Mouse (Mus musculus) bone marrow macrophage, adult 2 months (primary cell): ENCODE measurements around the gene Vamp8. TPM values are rescaled to one million over a fixed set of nuclear protein-coding genes. Genes with fewer than 3 reads are reported as not detected.

ENCODE experiments used
- H3K27ac ChIP-seq: 2 replicates; pipeline ENCODE4 v1.5.1; 2012; ENCODE audit warnings: low read depth, low read length; ENCODE audit not compliant: insufficient read depth
- H3K4me1 ChIP-seq: 2 replicates; pipeline ENCODE4 v1.6.1; 2012; ENCODE audit warnings: low read length; ENCODE audit not compliant: control insufficient read depth, insufficient read depth
- H3K4me3 ChIP-seq: 2 replicates; pipeline ENCODE4 v1.5.1; 2012; ENCODE audit warnings: mild to moderate bottlenecking, low read length, moderate library complexity; ENCODE audit not compliant: insufficient read depth
- CTCF ChIP-seq: IDR thresholded peaks from 2 replicates; pipeline ENCODE4 v1.5.1; 2012; ENCODE audit warnings: low read depth, mild to moderate bottlenecking, low read length, moderate library complexity
- POLR2A ChIP-seq: IDR thresholded peaks from 2 replicates; pipeline ENCODE4 v1.6.1; 2012; ENCODE audit warnings: mild to moderate bottlenecking, low read depth, low read length, borderline replicate concordance
- polyA plus RNA-seq: library from polyadenylated mRNA; stranded (reverse); fragments of >200 nt; gene quantifications from 2 replicates; pipeline ENCODE4 v1.2.4, GENCODE M21; 2012; ENCODE audit not compliant: missing spikeins, insufficient read depth, insufficient read length

The Vamp8 gene
- polyA plus RNA-seq, 1 experiment = 348 TPM

- TF ChIP-seq CTCF (no peak), POLR2A (no peak)
- H3K4me1 ChIP-seq = peaks cover 22% of the 10 kb centered on the region
- no peak overlapping the region for H3K27ac ChIP-seq
- H3K4me3 ChIP-seq = no peak overlapping the region
These were observed 2.2 kb downstream of the Vamp8 start for GRCm38 (mm10) chr6:72388266-72388665.

GRCm38 (mm10) chr6:72387816-72388215 lies 2.7 kb downstream of the Vamp8 start:
- Histone ChIP-seq H3K4me1 (peaks cover 27% of the 10 kb centered on the region), H3K4me3 (no peak overlapping the region), H3K27ac (no peak overlapping the region)

GRCm38 (mm10) chr6:72386561-72386960 lies 3.9 kb downstream of the Vamp8 start:
- no peak overlapping the region for H3K27ac ChIP-seq
- peaks cover 33% of the 10 kb centered on the region for H3K4me1 ChIP-seq
- TF ChIP-seq CTCF = no peak
- no peak for TF ChIP-seq POLR2A
- no peak overlapping the region for H3K4me3 ChIP-seq

More at GRCm38 (mm10) chr6:72387816-72388215, 2.7 kb downstream of the Vamp8 start:
- no peak for TF ChIP-seq CTCF
- no peak for TF ChIP-seq POLR2A

DNA sequence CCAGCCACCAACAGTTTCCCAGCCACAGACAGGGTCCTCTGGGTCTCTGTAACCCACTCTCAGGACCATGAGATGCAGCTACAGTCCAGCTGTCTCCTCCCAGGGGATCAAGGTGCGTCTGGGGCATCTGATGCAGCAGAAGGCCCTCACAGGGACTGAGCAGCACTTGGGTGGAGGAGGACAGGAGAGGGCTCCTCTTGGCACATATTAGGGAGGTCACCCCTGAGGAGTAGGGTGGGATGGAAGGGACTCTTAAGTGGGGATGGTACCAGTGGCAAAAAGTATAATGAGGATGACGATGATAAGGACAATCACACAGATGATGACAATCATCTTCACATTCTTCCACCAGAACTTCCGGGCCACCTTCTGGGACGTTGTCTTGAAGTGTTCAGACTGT lies 5.2 kb downstream of the Vamp8 start:
- Histone ChIP-seq H3K4me1 (peaks cover 28% of the 10 kb centered on the region), H3K4me3 (no peak overlapping the region), H3K27ac (no peak overlapping the region)
- TF ChIP-seq CTCF = no peak
- no peak for TF ChIP-seq POLR2A

GRCm38 (mm10) chr6:72383952-72384351 lies 6.6 kb downstream of the Vamp8 start:
- Histone ChIP-seq H3K4me1 (peaks cover 36% of the 10 kb centered on the region), H3K27ac (no peak overlapping the region), H3K4me3 (no peak overlapping the region)
- no peak for TF ChIP-seq CTCF
- TF ChIP-seq POLR2A = no peak

GRCm38 (mm10) chr6:72383142-72383820 lies 7.2 kb downstream of the Vamp8 start:
- TF ChIP-seq CTCF = no peak
- H3K4me1 ChIP-seq = peaks cover 29% of the 10 kb centered on the region
- H3K4me3 ChIP-seq = no peak overlapping the region
- H3K27ac ChIP-seq = no peak overlapping the region

DNA sequence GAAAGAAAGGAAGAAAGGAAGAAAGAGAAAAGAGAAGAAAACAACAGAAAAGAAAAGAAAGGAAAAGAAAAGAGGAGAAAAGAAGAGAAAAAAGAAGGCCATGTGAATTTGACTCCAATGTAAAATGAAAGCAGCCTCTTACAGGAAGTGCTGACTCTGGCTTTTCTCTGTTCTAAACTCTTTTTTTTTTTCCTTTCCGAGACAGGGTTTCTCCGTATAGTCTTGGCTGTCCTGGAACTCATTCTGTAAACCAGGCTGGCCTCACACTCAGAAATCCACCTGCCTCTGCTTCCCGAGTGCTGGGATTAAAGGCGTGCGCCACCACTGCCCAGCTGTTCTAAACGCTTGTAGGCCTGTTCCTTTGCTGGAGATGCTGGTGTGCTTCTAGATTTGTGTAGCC lies 8.0 kb downstream of the Vamp8 start:
- H3K4me1 ChIP-seq = peaks cover 23% of the 10 kb centered on the region
- TF ChIP-seq POLR2A = no peak
- no peak for TF ChIP-seq CTCF
- peak overlapping the region; percentile 1; the same call in 1 of the 2 replicates for H3K27ac ChIP-seq
- no peak overlapping the region for H3K4me3 ChIP-seq

GRCm38 (mm10) chr6:72380131-72380770 lies 10.3 kb downstream of the Vamp8 start, which contains the start of gene Vamp5:
Gene Vamp5 (minus strand): TSS chr6:72380468.
- TF ChIP-seq CTCF (peak; percentile 40; the same call in 1 of the 2 replicates), POLR2A (no peak)
- no peak within 1 kb of the TSS for H3K27ac ChIP-seq
- H3K4me1 ChIP-seq = peaks cover 27% of the 10 kb centered on the region
- H3K4me3 ChIP-seq = peak within 1 kb of the TSS; percentile 75

DNA sequence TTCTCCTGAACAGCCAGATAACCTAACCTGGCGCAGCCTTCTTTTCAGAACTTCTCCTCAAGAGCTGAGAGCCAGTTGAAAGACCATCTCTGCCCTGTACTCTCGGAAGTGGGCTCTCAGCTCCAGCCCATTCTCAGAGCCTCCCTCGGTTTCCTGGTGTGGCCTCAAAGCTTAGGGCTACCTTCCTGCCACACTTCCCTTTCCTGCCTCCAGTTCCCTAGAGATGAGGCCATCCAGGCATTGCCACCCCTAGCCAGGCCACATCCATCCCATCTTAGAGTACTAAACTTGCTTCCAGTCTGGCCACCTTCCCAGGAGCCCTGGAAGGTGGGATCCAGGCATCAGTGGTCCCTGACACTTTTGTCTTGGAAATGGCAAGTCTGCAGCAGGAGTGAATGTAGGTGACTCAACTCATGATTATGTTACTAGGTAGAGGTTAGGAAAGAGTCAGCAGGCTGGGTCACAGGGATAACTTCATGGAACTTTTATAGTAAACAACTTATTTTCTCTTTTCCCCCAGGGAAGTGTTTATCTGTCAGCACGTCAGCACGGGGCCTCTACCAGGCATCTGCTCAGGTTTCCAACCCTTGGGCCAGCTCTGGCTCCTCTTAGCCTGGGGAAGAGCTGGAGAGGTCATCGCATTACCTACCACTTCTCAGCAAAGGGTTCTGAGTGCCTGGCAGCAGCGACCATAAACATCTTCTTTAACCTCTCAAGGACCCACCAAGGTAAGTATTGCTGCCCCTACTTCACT lies 10.9 kb downstream of the Vamp8 start:
- peaks cover 33% of the 10 kb centered on the region for H3K4me1 ChIP-seq
- TF ChIP-seq POLR2A (no peak), CTCF (no peak)

GRCm38 (mm10) chr6:72378510-72379234 lies 11.8 kb downstream of the Vamp8 start:
- Histone ChIP-seq H3K27ac (no peak overlapping the region), H3K4me1 (peaks cover 33% of the 10 kb centered on the region), H3K4me3 (no peak overlapping the region)
- TF ChIP-seq CTCF (no peak), POLR2A (no peak)

More for the DNA sequence above, 10.9 kb downstream of the Vamp8 start:
- Histone ChIP-seq H3K4me3 (peak overlapping the region; percentile 75), H3K27ac (no peak overlapping the region)
